Mouse (Mus musculus): ENCODE results near the gene Fat3.

Gene Fat3

GRCm38 (mm10) chr9:15880160-15880603 is 620.9 kb downstream of the Fat3 start:
- DNase-seq (ENCODE audit: low spot score): no peak

DNA sequence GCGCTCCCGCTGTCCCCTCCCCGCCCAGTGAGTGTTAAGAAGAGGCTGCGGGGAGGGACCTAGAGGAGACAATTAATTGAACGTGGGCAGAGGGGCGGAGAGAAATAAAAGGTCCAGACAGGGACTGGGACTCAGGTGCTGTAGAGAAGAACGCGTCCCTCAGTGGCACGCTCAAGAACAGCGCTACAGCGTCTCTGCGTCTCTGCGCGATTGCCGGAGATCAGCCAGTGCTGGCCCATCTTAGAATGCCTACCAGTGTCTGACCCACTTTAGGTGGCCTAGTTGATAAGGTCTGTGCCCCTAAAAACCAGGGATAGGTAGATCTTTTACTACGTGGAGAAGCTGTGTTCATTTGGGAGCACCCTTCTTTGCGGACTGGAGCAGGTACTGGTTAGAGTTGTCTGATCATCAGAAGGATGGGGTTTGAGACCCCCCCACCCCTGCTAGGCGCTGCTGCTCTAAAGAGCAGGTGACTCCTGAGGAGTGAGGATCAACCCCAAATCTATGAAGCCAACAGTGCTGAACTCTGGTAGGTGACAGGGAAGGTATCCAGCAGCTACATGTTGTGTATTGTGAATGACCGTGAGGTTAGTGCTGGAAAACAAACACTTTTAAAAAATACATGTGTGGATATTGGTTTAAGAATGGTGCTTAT is 626.5 kb downstream of the Fat3 start, which contains the start of gene Mtnr1b:
Gene Mtnr1b, minus strand, starts transcription at position 51 of the 655 bp plus-strand sequence.
- DNase-seq (ENCODE audit: low spot score): no peak

DNA sequence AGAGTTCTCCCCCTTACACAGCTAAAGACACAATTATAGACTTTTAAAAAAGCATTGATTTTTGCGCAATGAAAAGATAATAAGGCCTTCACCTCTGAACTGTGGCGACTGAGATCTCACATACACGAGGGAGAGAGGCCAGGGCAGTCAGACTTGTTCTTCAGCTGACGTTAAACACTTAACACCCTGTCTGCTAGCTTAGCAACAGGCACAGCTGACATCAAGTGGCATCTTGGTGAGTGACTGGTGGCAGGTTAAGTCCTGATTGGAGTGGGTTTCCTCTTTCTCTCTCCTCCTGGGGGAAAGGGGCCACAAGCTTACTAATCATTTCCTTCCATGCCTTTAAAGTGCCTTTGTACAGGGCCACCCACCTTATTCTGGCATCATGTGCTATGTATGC is 631.1 kb downstream of the Fat3 start:
- no peak for DNase-seq (ENCODE audit: low spot score)

DNA sequence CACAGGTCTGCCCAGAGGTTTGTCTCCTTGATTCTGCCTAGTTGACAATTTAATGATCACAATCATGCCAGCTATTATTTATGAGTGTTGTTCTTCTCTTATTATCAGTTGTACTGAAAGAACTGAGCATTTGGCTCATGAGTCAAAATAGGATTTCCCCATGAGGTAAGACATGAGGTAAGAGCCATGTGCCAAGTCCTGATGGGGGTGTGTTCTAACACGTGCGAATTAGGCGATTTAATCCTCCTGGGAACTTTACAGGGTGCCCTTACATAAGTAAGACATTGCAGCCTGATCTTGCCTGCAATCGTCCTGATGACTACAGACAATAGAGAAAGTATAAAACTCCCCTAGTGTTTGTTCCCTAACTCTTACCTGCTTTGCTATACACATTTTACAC is 631.6 kb downstream of the Fat3 start:
- DNase-seq (ENCODE audit: low spot score): no peak

DNA sequence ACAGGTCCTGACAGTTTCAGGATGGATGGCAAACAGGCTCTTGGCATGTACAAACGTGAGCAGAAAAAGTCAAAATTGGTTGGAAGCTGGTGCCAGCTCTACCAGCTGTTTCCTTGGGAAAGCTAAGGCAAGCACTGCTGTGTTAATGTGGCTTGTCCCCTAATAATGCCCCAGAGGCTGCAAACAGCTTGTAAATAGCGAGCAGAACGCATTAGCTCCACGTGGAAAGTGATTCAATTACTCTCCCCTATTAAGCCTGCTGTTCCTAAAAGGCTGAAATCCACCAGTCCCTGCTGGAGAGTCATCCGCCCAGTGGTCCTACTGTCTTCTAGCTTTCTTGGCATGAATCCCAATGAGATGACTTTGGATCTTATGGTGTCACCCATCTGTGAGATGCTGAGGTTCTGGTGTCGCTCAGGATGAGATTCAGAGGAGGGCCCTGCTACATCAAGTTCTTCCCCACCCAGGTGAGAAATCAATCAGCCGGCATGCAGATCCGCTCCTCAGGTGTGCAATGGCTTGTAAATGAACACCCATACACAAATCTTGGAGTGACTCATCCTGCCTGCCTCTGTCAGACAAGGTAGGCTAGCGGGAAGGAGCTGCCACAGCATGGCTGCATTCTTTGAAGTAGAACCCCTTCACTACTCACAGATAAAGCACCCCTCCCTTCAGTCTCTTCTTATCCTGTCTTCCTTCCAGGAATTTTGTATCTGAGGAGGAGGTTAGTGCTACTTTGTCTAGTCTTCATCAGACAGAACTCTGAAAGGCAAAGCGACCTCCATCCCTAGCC is 634.6 kb downstream of the Fat3 start:
- no peak for DNase-seq (ENCODE audit: low spot score)

GRCm38 (mm10) chr9:15861402-15861801 is 639.7 kb downstream of the Fat3 start:
- no peak for DNase-seq (ENCODE audit: low spot score)

Data from MN1 (cell line).